Mouse (Mus musculus): ENCODE results near the gene Adgrl2. TPM values are rescaled to one million over a fixed set of nuclear protein-coding genes. Genes with fewer than 3 reads are reported as not detected.

The Adgrl2 gene
- total and polyA plus RNA-seq, 3 experiments, result not detected

GRCm38 (mm10) chr3:148978541-148978940, 11.8 kb downstream of the Adgrl2 start:
- H3K4me1 ChIP-seq (ENCODE audit: control insufficient read depth in 1 of 2, insufficient read depth in 2 of 2, low read length in 2 of 2), result no peaks in the 10 kb centered on the region
- no peaks in the 10 kb centered on the region for H3K79me2 ChIP-seq (ENCODE audit: control insufficient read depth, insufficient read depth, low read length, poor library complexity)
- peak; percentile 2 for DNase-seq (ENCODE audit: low read depth, low spot score)
- no peak overlapping the region for H3K27ac ChIP-seq (ENCODE audit: control insufficient read depth, low read depth, low read length)
- TF ChIP-seq ZKSCAN1 (IDR thresholded peaks at IDR 0.05; ENCODE audit: low read depth, low read length) (no peak), NELFE (IDR thresholded peaks at IDR 0.05; ENCODE audit: low read depth, low read length) (no peak)
- H3K9ac ChIP-seq (ENCODE audit: control insufficient read depth, low read depth, low read length, poor library complexity, severe bottlenecking), result no peak overlapping the region
- no peak overlapping the region for H3K4me3 ChIP-seq (ENCODE audit: control insufficient read depth in 1 of 2, insufficient read depth in 1 of 2, low read depth in 2 of 2, low read length in 2 of 2)
- no peaks in the 10 kb centered on the region for H3K9me3 ChIP-seq (replicated peaks; ENCODE audit: insufficient read depth, low read length)
- H3K27me3 ChIP-seq (ENCODE audit: control insufficient read depth in 1 of 2, insufficient read depth in 2 of 2, low read length in 2 of 2), result no peaks in the 10 kb centered on the region
- no peaks in the 10 kb centered on the region for H3K36me3 ChIP-seq (ENCODE audit: control insufficient read depth in 1 of 2, insufficient read depth in 2 of 2, low read length in 2 of 2)

GRCm38 (mm10) chr3:148977838-148978237, 12.5 kb downstream of the Adgrl2 start:
- H3K79me2 ChIP-seq (ENCODE audit: control insufficient read depth, insufficient read depth, low read length, poor library complexity), result no peaks in the 10 kb centered on the region
- H3K4me3 ChIP-seq (ENCODE audit: control insufficient read depth in 1 of 2, insufficient read depth in 1 of 2, low read depth in 2 of 2, low read length in 2 of 2), result no peak overlapping the region
- TF ChIP-seq TBP (IDR thresholded peaks at IDR 0.05; ENCODE audit: low read depth, low read length) (no peak), MAZ (IDR thresholded peaks at IDR 0.05; ENCODE audit: low read depth, low read length) (no peak), SMC3 (IDR thresholded peaks at IDR 0.05; ENCODE audit: low read depth, low read length) (no peak), MEF2A (IDR thresholded peaks at IDR 0.05; ENCODE audit: extremely low read depth, insufficient replicate concordance, low read depth, low read length, poor library complexity, severe bottlenecking) (no peak)
- H3K27me3 ChIP-seq (ENCODE audit: control insufficient read depth in 1 of 2, insufficient read depth in 2 of 2, low read length in 2 of 2), result no peaks in the 10 kb centered on the region
- no peak overlapping the region for H3K27ac ChIP-seq (ENCODE audit: control insufficient read depth, low read depth, low read length)
- no peak overlapping the region for H3K9ac ChIP-seq (ENCODE audit: control insufficient read depth, low read depth, low read length, poor library complexity, severe bottlenecking)
- DNase-seq (ENCODE audit: low read depth, low spot score), result no peak
- no peaks in the 10 kb centered on the region for H3K4me1 ChIP-seq (ENCODE audit: control insufficient read depth in 1 of 2, insufficient read depth in 2 of 2, low read length in 2 of 2)
- H3K9me3 ChIP-seq (replicated peaks; ENCODE audit: insufficient read depth, low read length), result no peaks in the 10 kb centered on the region
- no peaks in the 10 kb centered on the region for H3K36me3 ChIP-seq (ENCODE audit: control insufficient read depth in 1 of 2, insufficient read depth in 2 of 2, low read length in 2 of 2)

GRCm38 (mm10) chr3:148977124-148977529, 13.2 kb downstream of the Adgrl2 start:
- Histone ChIP-seq H3K4me1 (ENCODE audit: control insufficient read depth in 1 of 2, insufficient read depth in 2 of 2, low read length in 2 of 2) (no peaks in the 10 kb centered on the region), H3K79me2 (ENCODE audit: control insufficient read depth, insufficient read depth, low read length, poor library complexity) (no peaks in the 10 kb centered on the region)
- TF ChIP-seq MYC (IDR thresholded peaks at IDR 0.05; ENCODE audit: low read depth, low read length) (no peak), POLR2A (IDR thresholded peaks at IDR 0.05; ENCODE audit: control insufficient read depth in 1 of 2, insufficient read depth in 1 of 2, low read depth in 1 of 2, low read length in 2 of 2, poor library complexity in 1 of 2) (no peak), RAD21 (IDR thresholded peaks at IDR 0.05; ENCODE audit: low read depth, low read length) (no peak), ZNF384 (IDR thresholded peaks at IDR 0.05; ENCODE audit: low read depth, low read length) (no peak), ZC3H11A (IDR thresholded peaks at IDR 0.05; ENCODE audit: low read depth, low read length) (no peak), ETS1 (IDR thresholded peaks at IDR 0.05; ENCODE audit: low read depth, low read length) (no peak), TAL1 (IDR thresholded peaks at IDR 0.05; ENCODE audit: low read length) (no peak), MEF2A (IDR thresholded peaks at IDR 0.05; ENCODE audit: extremely low read depth, insufficient replicate concordance, low read depth, low read length, poor library complexity, severe bottlenecking) (no peak), HCFC1 (IDR thresholded peaks at IDR 0.05; ENCODE audit: low read depth, low read length) (no peak), CHD1 (IDR thresholded peaks at IDR 0.05; ENCODE audit: low read depth, low read length) (no peak), UBTF (IDR thresholded peaks at IDR 0.05; ENCODE audit: borderline replicate concordance, insufficient read depth, low read depth, low read length) (no peak)

More at GRCm38 (mm10) chr3:148977124-148977529, 13.2 kb downstream of the Adgrl2 start:
- Histone ChIP-seq H3K27ac (ENCODE audit: control insufficient read depth, low read depth, low read length) (no peak overlapping the region), H3K9me3 (replicated peaks; ENCODE audit: insufficient read depth, low read length) (no peaks in the 10 kb centered on the region), H3K4me3 (ENCODE audit: control insufficient read depth in 1 of 2, insufficient read depth in 1 of 2, low read depth in 2 of 2, low read length in 2 of 2) (no peak overlapping the region), H3K36me3 (ENCODE audit: control insufficient read depth in 1 of 2, insufficient read depth in 2 of 2, low read length in 2 of 2) (no peaks in the 10 kb centered on the region), H3K9ac (ENCODE audit: control insufficient read depth, low read depth, low read length, poor library complexity, severe bottlenecking) (no peak overlapping the region), H3K27me3 (ENCODE audit: control insufficient read depth in 1 of 2, insufficient read depth in 2 of 2, low read length in 2 of 2) (no peaks in the 10 kb centered on the region)
- DNase-seq (ENCODE audit: low read depth, low spot score), result no peak

Data from MEL (cell line).